Comparison of ENCODE assay signal across 8 mouse cellular contexts in the genomic region with DNA sequence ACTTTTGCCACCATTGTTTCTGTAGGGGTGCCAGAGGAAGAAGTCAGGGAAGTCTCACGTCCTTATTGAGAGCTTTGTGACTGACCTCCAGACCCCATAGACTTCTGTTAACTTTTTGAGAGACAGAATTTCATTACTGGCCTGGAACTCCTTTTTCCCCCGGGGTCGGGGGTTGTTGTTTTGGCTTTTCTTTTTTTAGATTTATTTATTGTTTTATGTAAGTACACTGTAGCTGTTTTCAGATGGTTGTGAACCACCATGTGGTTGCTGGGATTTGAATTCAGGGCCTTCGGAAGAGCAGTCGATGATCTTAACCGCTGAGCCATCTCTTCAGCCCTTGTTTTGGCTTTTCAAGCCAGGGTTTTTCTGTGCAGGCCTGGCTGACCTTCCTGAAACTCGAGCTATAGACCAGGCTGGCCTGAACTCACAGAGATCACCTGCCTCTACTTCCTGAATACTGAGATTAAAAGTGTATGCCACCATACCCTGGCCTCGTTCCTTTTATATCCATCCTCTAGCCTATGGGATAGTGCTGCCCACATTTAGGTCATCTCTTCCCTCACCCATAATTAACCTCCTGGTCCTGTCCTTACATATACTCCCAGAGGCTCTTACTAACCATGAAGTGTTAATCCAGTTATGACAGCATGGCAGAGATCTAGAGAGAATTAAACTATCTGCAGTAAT. TPM values are rescaled to one million over a fixed set of nuclear protein-coding genes. Genes with fewer than 3 reads are reported as not detected.
A peak's percentile ranks its signal among the peaks of the same experiment; 100 is the strongest.
DNase-seq lines count a peak whose midpoint lies in the region; ATAC-seq and TF ChIP-seq lines count a peak whose summit lies in the region.

No protein-coding gene starts in this region.

- no peak for ATAC-seq in heart, embryonic 15.5 days (replicated peaks; ENCODE audit: insufficient number of reproducible peaks, insufficient read depth, low FRiP score, low read depth)
- no peak for ATAC-seq in forebrain, embryonic 15.5 days (replicated peaks)
- no peak for ATAC-seq in liver, embryonic 16.5 days (ENCODE audit: low read depth)

- DNase-seq in heart, postnatal 4 days, result no peak
- no peak for DNase-seq in gastrocnemius, postnatal 10 days
- DNase-seq in ovary, postnatal 10 days (ENCODE audit: low spot score), result no peak
- DNase-seq in testis, postnatal 10 days (ENCODE audit: low spot score), result no peak

- peak overlapping the region; percentile 31 for H3K9ac ChIP-seq in heart, embryonic 15.5 days
- peak overlapping the region; percentile 98 for H3K9ac ChIP-seq in ES-Bruce4 (ENCODE audit: low read depth, poor library complexity, severe bottlenecking)
- peak overlapping the region; percentile 50 for H3K9ac ChIP-seq in forebrain, embryonic 15.5 days (replicated peaks)
- H3K9ac ChIP-seq in liver, embryonic 16.5 days (ENCODE audit: low read depth, low read length), result peak overlapping the region; percentile 56

- peaks cover 28% of the 10 kb centered on the region for H3K4me1 ChIP-seq in heart, embryonic 15.5 days (replicated peaks)
- no peaks in the 10 kb centered on the region for H3K4me1 ChIP-seq in ES-Bruce4 (ENCODE audit: control insufficient read depth, insufficient read depth, low read length)
- H3K4me1 ChIP-seq in forebrain, embryonic 15.5 days, result peaks cover 34% of the 10 kb centered on the region
- H3K4me1 ChIP-seq in liver, embryonic 16.5 days (ENCODE audit: control insufficient read depth, low read depth, low read length), result peaks cover 26% of the 10 kb centered on the region

- peak overlapping the region; percentile 80 for H3K27ac ChIP-seq in heart, embryonic 15.5 days
- H3K27ac ChIP-seq in ES-Bruce4 (ENCODE audit: insufficient read depth, low read length), result peak overlapping the region; percentile 88
- peak overlapping the region; percentile 99 for H3K27ac ChIP-seq in forebrain, embryonic 15.5 days (replicated peaks)
- H3K27ac ChIP-seq in liver, embryonic 16.5 days (ENCODE audit: low read length), result peak overlapping the region; percentile 96

- H3K4me2 ChIP-seq in heart, embryonic 15.5 days, result peak overlapping the region; percentile 66
- peak overlapping the region; percentile 81 for H3K4me2 ChIP-seq in forebrain, embryonic 15.5 days (replicated peaks)
- H3K4me2 ChIP-seq in liver, embryonic 16.5 days (ENCODE audit: low read depth, low read length), result peak overlapping the region; percentile 67

- peak overlapping the region; percentile 99 for H3K4me3 ChIP-seq in heart, embryonic 15.5 days
- peak overlapping the region; percentile 99 for H3K4me3 ChIP-seq in ES-Bruce4 (ENCODE audit: low read depth, low read length)
- peak overlapping the region; percentile 77 for H3K4me3 ChIP-seq in forebrain, embryonic 15.5 days
- peak overlapping the region; percentile 99 for H3K4me3 ChIP-seq in liver, embryonic 16.5 days (ENCODE audit: low read depth, low read length)

- H3K36me3 ChIP-seq in heart, embryonic 15.5 days, result peaks cover 20% of the 10 kb centered on the region
- peaks cover 30% of the 10 kb centered on the region for H3K36me3 ChIP-seq in ES-Bruce4 (ENCODE audit: control insufficient read depth, insufficient read depth, low read length, poor library complexity, severe bottlenecking)
- H3K36me3 ChIP-seq in forebrain, embryonic 15.5 days, result peaks cover 14% of the 10 kb centered on the region
- H3K36me3 ChIP-seq in liver, embryonic 16.5 days (ENCODE audit: control insufficient read depth, insufficient read depth), result peaks cover 26% of the 10 kb centered on the region

- no peak for TF ChIP-seq CTCF in ES-Bruce4 (IDR thresholded peaks at IDR 0.05; ENCODE audit: low read depth, low read length)

- no peaks in the 10 kb centered on the region for H3K9me3 ChIP-seq in heart, embryonic 15.5 days (replicated peaks)
- H3K9me3 ChIP-seq in ES-Bruce4 (replicated peaks; ENCODE audit: control insufficient read depth, insufficient read depth, low read length, poor library complexity, severe bottlenecking), result no peaks in the 10 kb centered on the region
- H3K9me3 ChIP-seq in forebrain, embryonic 15.5 days, result no peaks in the 10 kb centered on the region
- no peaks in the 10 kb centered on the region for H3K9me3 ChIP-seq in liver, embryonic 16.5 days (replicated peaks; ENCODE audit: control insufficient read depth, low read length)

- H3K27me3 ChIP-seq in heart, embryonic 15.5 days, result no peaks in the 10 kb centered on the region
- H3K27me3 ChIP-seq in ES-Bruce4 (ENCODE audit: control insufficient read depth, insufficient read depth, low read length, poor library complexity, severe bottlenecking), result no peaks in the 10 kb centered on the region
- no peaks in the 10 kb centered on the region for H3K27me3 ChIP-seq in forebrain, embryonic 15.5 days
- no peaks in the 10 kb centered on the region for H3K27me3 ChIP-seq in liver, embryonic 16.5 days (ENCODE audit: control insufficient read depth, insufficient read depth, low read depth, low read length)

- no peak for TF ChIP-seq EP300 in ES-Bruce4 (IDR thresholded peaks at IDR 0.05; ENCODE audit: insufficient read depth, low read depth, low read length)

- TF ChIP-seq POLR2A in ES-Bruce4 (IDR thresholded peaks at IDR 0.05; ENCODE audit: insufficient read depth, low read length), result no peak

- WGBS in heart, embryonic 15.5 days, result 24% methylated on average over 8 of the region's 8 CpGs
- WGBS in forebrain, embryonic 15.5 days, result 25% methylated on average over 8 of the region's 8 CpGs
- 13% methylated on average over 8 of the region's 8 CpGs for WGBS in liver, embryonic 16.5 days (ENCODE audit: insufficient replicate concordance)

RNA-seq across cellular contexts. Expression of a gene that starts 0.9 kb away (rescaled TPM):
- polyA plus RNA-seq in heart, embryonic 15.5 days (2015; fragmentation: Nextera tagmentation; extraction: Ambion mirVana), result 283 and 347 TPM in 2 replicates
- total RNA-seq in heart, postnatal 4 days (2021), result 100 to 1,000 TPM; 281 to 285 TPM
- polyA plus RNA-seq in ES-Bruce4 (2011; ENCODE audit: insufficient read depth, insufficient read length, low read depth, missing spikeins), result 474 and 498 TPM in 2 replicates
- 363 and 383 TPM in 2 replicates for polyA plus RNA-seq in forebrain, embryonic 15.5 days (2015; fragmentation: Nextera tagmentation; extraction: Ambion mirVana)
- polyA plus RNA-seq in liver, embryonic 16.5 days (2015; fragmentation: Nextera tagmentation; extraction: Ambion mirVana), result 261 and 272 TPM in 2 replicates
- 100 to 1,000 TPM in 1 of 2 experiments, 10 to 100 TPM in 1; 91.1 to 107 TPM for total RNA-seq in gastrocnemius, postnatal 10 days (2021)

RNA-seq across cellular contexts. Expression of a gene that starts 20.6 kb away (rescaled TPM):
- polyA plus RNA-seq in heart, embryonic 15.5 days (2015; fragmentation: Nextera tagmentation; extraction: Ambion mirVana), result 197 and 209 TPM in 2 replicates
- total RNA-seq in heart, postnatal 4 days (2021), result 100 to 1,000 TPM; 726 to 732 TPM
- polyA plus RNA-seq in ES-Bruce4 (2011; ENCODE audit: insufficient read depth, insufficient read length, low read depth, missing spikeins), result 969 and 977 TPM in 2 replicates
- polyA plus RNA-seq in forebrain, embryonic 15.5 days (2015; fragmentation: Nextera tagmentation; extraction: Ambion mirVana), result 224 and 256 TPM in 2 replicates
- polyA plus RNA-seq in liver, embryonic 16.5 days (2015; fragmentation: Nextera tagmentation; extraction: Ambion mirVana), result 162 and 174 TPM in 2 replicates
- total RNA-seq in gastrocnemius, postnatal 10 days (2021), result 100 to 1,000 TPM; 796 to 873 TPM

RNA-seq across cellular contexts. Expression of a gene that starts 23.8 kb away (rescaled TPM):
- 4.2 and 5.0 TPM in 2 replicates for polyA plus RNA-seq in heart, embryonic 15.5 days (2015; fragmentation: Nextera tagmentation; extraction: Ambion mirVana)
- 1 to 10 TPM; 2.7 to 5.1 TPM for total RNA-seq in heart, postnatal 4 days (2021)
- 2.6 and 6.8 TPM in 2 replicates for polyA plus RNA-seq in ES-Bruce4 (2011; ENCODE audit: insufficient read depth, insufficient read length, low read depth, missing spikeins)
- polyA plus RNA-seq in forebrain, embryonic 15.5 days (2015; fragmentation: Nextera tagmentation; extraction: Ambion mirVana), result 3.5 TPM in 2 replicates
- 8.4 and 8.9 TPM in 2 replicates for polyA plus RNA-seq in liver, embryonic 16.5 days (2015; fragmentation: Nextera tagmentation; extraction: Ambion mirVana)
- total RNA-seq in gastrocnemius, postnatal 10 days (2021), result 1 to 10 TPM; 3.5 to 6.3 TPM

RNA-seq across cellular contexts. Expression of a gene that starts 30.5 kb away (rescaled TPM):
- 0.25 TPM in 1 of 2 replicates, not detected in the other for polyA plus RNA-seq in heart, embryonic 15.5 days (2015; fragmentation: Nextera tagmentation; extraction: Ambion mirVana)
- total RNA-seq in heart, postnatal 4 days (2021), result not detected
- polyA plus RNA-seq in ES-Bruce4 (2011; ENCODE audit: insufficient read depth, insufficient read length, low read depth, missing spikeins), result not detected in 2 replicates
- polyA plus RNA-seq in forebrain, embryonic 15.5 days (2015; fragmentation: Nextera tagmentation; extraction: Ambion mirVana), result not detected in 2 replicates
- polyA plus RNA-seq in liver, embryonic 16.5 days (2015; fragmentation: Nextera tagmentation; extraction: Ambion mirVana), result not detected in 2 replicates
- total RNA-seq in gastrocnemius, postnatal 10 days (2021), result not detected

RNA-seq across cellular contexts. Expression of a gene that starts 30.6 kb away (rescaled TPM):
- polyA plus RNA-seq in heart, embryonic 15.5 days (2015; fragmentation: Nextera tagmentation; extraction: Ambion mirVana), result 0.06 TPM in 1 of 2 replicates, not detected in the other
- under 1 TPM in 1 of 2 experiments, not detected in 1; 0.23 TPM for total RNA-seq in heart, postnatal 4 days (2021)
- 1.4 and 1.9 TPM in 2 replicates for polyA plus RNA-seq in ES-Bruce4 (2011; ENCODE audit: insufficient read depth, insufficient read length, low read depth, missing spikeins)
- polyA plus RNA-seq in forebrain, embryonic 15.5 days (2015; fragmentation: Nextera tagmentation; extraction: Ambion mirVana), result 0.56 and 1.2 TPM in 2 replicates
- 0.12 TPM in 1 of 2 replicates, not detected in the other for polyA plus RNA-seq in liver, embryonic 16.5 days (2015; fragmentation: Nextera tagmentation; extraction: Ambion mirVana)
- under 1 TPM; 0.20 to 0.31 TPM for total RNA-seq in gastrocnemius, postnatal 10 days (2021)

Comparison
In these comparisons a context has a peak if more than half of its experiments do, and no peak if none do; other contexts are left out.
1. H3K9ac ChIP-seq: peak in every context shown above with its lines; median percentile 98 in ES-Bruce4; 56 in liver, embryonic 16.5 days; 50 in forebrain, embryonic 15.5 days; 31 in heart, embryonic 15.5 days.